Mouse (Mus musculus): Measurements from ENCODE around the gene Ppp1r3f. TPM values are rescaled to one million over a fixed set of nuclear protein-coding genes. Genes with fewer than 3 reads are reported as not detected.

Gene Ppp1r3f
- polyA plus RNA-seq, 1 experiment: 3.3 TPM

GRCm38 (mm10) chrX:7605575-7605941 lies 31.5 kb upstream of the Ppp1r3f start:
- TF ChIP-seq MYOD1 (IDR thresholded peaks at IDR 0.05; ENCODE audit: control insufficient read depth, insufficient read length, low read depth) (no peak), CTCF (IDR thresholded peaks at IDR 0.05; ENCODE audit: control insufficient read depth, insufficient read depth, insufficient read length) (no peak), FOSL1 (IDR thresholded peaks at IDR 0.05; ENCODE audit: insufficient read depth, low read length, poor library complexity, severe bottlenecking) (no peak), MYOG (IDR thresholded peaks at IDR 0.05; ENCODE audit: control insufficient read depth, extremely low read depth, insufficient read length) (no peak), USF1 (IDR thresholded peaks at IDR 0.05; ENCODE audit: low read depth) (no peak), CEBPB (IDR thresholded peaks at IDR 0.05; ENCODE audit: low read depth) (no peak), MAX (IDR thresholded peaks at IDR 0.05) (no peak)
- no peak overlapping the region for H3K4me3 ChIP-seq (ENCODE audit: insufficient read depth, poor library complexity, severe bottlenecking)
- H3K79me2 ChIP-seq (ENCODE audit: control insufficient read depth, insufficient read depth): peaks cover 15% of the 10 kb centered on the region
- no peak overlapping the region for H3ac ChIP-seq (ENCODE audit: control insufficient read depth, insufficient read length, low read depth)
- peaks cover 3% of the 10 kb centered on the region for H3K36me3 ChIP-seq (ENCODE audit: control insufficient read depth, insufficient read depth)
- H3K79me3 ChIP-seq (ENCODE audit: low read depth): peaks cover 2% of the 10 kb centered on the region
- H3K27me3 ChIP-seq (ENCODE audit: control insufficient read depth, insufficient read depth, insufficient read length): no peaks in the 10 kb centered on the region

GRCm38 (mm10) chrX:7604879-7605574 lies 30.9 kb upstream of the Ppp1r3f start, which contains the start of gene Ccdc22:
Gene Ccdc22 (minus strand): TSS chrX:7605517.
- Histone ChIP-seq H3K36me3 (ENCODE audit: control insufficient read depth, insufficient read depth) (peaks cover 3% of the 10 kb centered on the region), H3K79me3 (ENCODE audit: low read depth) (peaks cover 2% of the 10 kb centered on the region), H3ac (ENCODE audit: control insufficient read depth, insufficient read length, low read depth) (peak within 1 kb of the TSS; percentile 72), H3K27me3 (ENCODE audit: control insufficient read depth, insufficient read depth, insufficient read length) (no peaks in the 10 kb centered on the region), H3K79me2 (ENCODE audit: control insufficient read depth, insufficient read depth) (peaks cover 15% of the 10 kb centered on the region), H3K4me3 (ENCODE audit: insufficient read depth, poor library complexity, severe bottlenecking) (peak within 1 kb of the TSS; percentile 42)
- TF ChIP-seq CTCF (IDR thresholded peaks at IDR 0.05; ENCODE audit: control insufficient read depth, insufficient read depth, insufficient read length) (no peak), CEBPB (IDR thresholded peaks at IDR 0.05; ENCODE audit: low read depth) (peak; percentile 61), USF1 (IDR thresholded peaks at IDR 0.05; ENCODE audit: low read depth) (peak; percentile 99)

- peaks cover 15% of the 10 kb centered on the region for H3K79me2 ChIP-seq (ENCODE audit: control insufficient read depth, insufficient read depth)
- peaks cover 2% of the 10 kb centered on the region for H3K79me3 ChIP-seq (ENCODE audit: low read depth)
- H3K4me3 ChIP-seq (ENCODE audit: insufficient read depth, poor library complexity, severe bottlenecking): peak overlapping the region; percentile 42
- H3K36me3 ChIP-seq (ENCODE audit: control insufficient read depth, insufficient read depth): peaks cover 3% of the 10 kb centered on the region
- H3K27me3 ChIP-seq (ENCODE audit: control insufficient read depth, insufficient read depth, insufficient read length): no peaks in the 10 kb centered on the region
- peak overlapping the region; percentile 53 for H3ac ChIP-seq (ENCODE audit: control insufficient read depth, insufficient read length, low read depth)
- TF ChIP-seq MAX (IDR thresholded peaks at IDR 0.05) (no peak), FOSL1 (IDR thresholded peaks at IDR 0.05; ENCODE audit: insufficient read depth, low read length, poor library complexity, severe bottlenecking) (no peak), CEBPB (IDR thresholded peaks at IDR 0.05; ENCODE audit: low read depth) (no peak), MYOG (IDR thresholded peaks at IDR 0.05; ENCODE audit: control insufficient read depth, extremely low read depth, insufficient read length) (no peak), CTCF (IDR thresholded peaks at IDR 0.05; ENCODE audit: control insufficient read depth, insufficient read depth, insufficient read length) (no peak), MYOD1 (IDR thresholded peaks at IDR 0.05; ENCODE audit: control insufficient read depth, insufficient read length, low read depth) (no peak), USF1 (IDR thresholded peaks at IDR 0.05; ENCODE audit: low read depth) (no peak)
Observed at GRCm38 (mm10) chrX:7604004-7604403, 29.9 kb upstream of the Ppp1r3f start.

GRCm38 (mm10) chrX:7595371-7595770 lies 21.3 kb upstream of the Ppp1r3f start:
- H3K27me3 ChIP-seq (ENCODE audit: control insufficient read depth, insufficient read depth, insufficient read length): no peaks in the 10 kb centered on the region
- no peak overlapping the region for H3K4me3 ChIP-seq (ENCODE audit: insufficient read depth, poor library complexity, severe bottlenecking)
- no peaks in the 10 kb centered on the region for H3K79me2 ChIP-seq (ENCODE audit: control insufficient read depth, insufficient read depth)
- H3K79me3 ChIP-seq (ENCODE audit: low read depth): no peaks in the 10 kb centered on the region
- no peak overlapping the region for H3ac ChIP-seq (ENCODE audit: control insufficient read depth, insufficient read length, low read depth)
- TF ChIP-seq FOSL1 (IDR thresholded peaks at IDR 0.05; ENCODE audit: insufficient read depth, low read length, poor library complexity, severe bottlenecking) (no peak), MAX (IDR thresholded peaks at IDR 0.05) (no peak), CEBPB (IDR thresholded peaks at IDR 0.05; ENCODE audit: low read depth) (no peak), MYOG (IDR thresholded peaks at IDR 0.05; ENCODE audit: control insufficient read depth, extremely low read depth, insufficient read length) (no peak), USF1 (IDR thresholded peaks at IDR 0.05; ENCODE audit: low read depth) (no peak), CTCF (IDR thresholded peaks at IDR 0.05; ENCODE audit: control insufficient read depth, insufficient read depth, insufficient read length) (no peak), MYOD1 (IDR thresholded peaks at IDR 0.05; ENCODE audit: control insufficient read depth, insufficient read length, low read depth) (no peak)
- peaks cover 3% of the 10 kb centered on the region for H3K36me3 ChIP-seq (ENCODE audit: control insufficient read depth, insufficient read depth)

- TF ChIP-seq USF1 (IDR thresholded peaks at IDR 0.05; ENCODE audit: low read depth) (no peak), CEBPB (IDR thresholded peaks at IDR 0.05; ENCODE audit: low read depth) (no peak), MYOD1 (IDR thresholded peaks at IDR 0.05; ENCODE audit: control insufficient read depth, insufficient read length, low read depth) (no peak), MAX (IDR thresholded peaks at IDR 0.05) (no peak), MYOG (IDR thresholded peaks at IDR 0.05; ENCODE audit: control insufficient read depth, extremely low read depth, insufficient read length) (no peak), FOSL1 (IDR thresholded peaks at IDR 0.05; ENCODE audit: insufficient read depth, low read length, poor library complexity, severe bottlenecking) (no peak), CTCF (IDR thresholded peaks at IDR 0.05; ENCODE audit: control insufficient read depth, insufficient read depth, insufficient read length) (no peak)
- Histone ChIP-seq H3K36me3 (ENCODE audit: control insufficient read depth, insufficient read depth) (no peaks in the 10 kb centered on the region), H3K4me3 (ENCODE audit: insufficient read depth, poor library complexity, severe bottlenecking) (no peak overlapping the region), H3K79me2 (ENCODE audit: control insufficient read depth, insufficient read depth) (no peaks in the 10 kb centered on the region), H3K79me3 (ENCODE audit: low read depth) (no peaks in the 10 kb centered on the region), H3ac (ENCODE audit: control insufficient read depth, insufficient read length, low read depth) (no peak overlapping the region), H3K27me3 (ENCODE audit: control insufficient read depth, insufficient read depth, insufficient read length) (no peaks in the 10 kb centered on the region)
Observed at GRCm38 (mm10) chrX:7586356-7586755, 12.3 kb upstream of the Ppp1r3f start.

Data from C2C12 (cell line).